Mouse (Mus musculus) liver, embryonic 14.5 days (tissue): ENCODE measurements around the gene Nfx1. TPM values are rescaled to one million over a fixed set of nuclear protein-coding genes. Genes with fewer than 3 reads are reported as not detected.
A peak's percentile ranks its signal among the peaks of the same experiment; 100 is the strongest.

Experiments
- ATAC-seq: fragments of 200-750 bp; cut with Nextera tagmentation; 2 replicates; pipeline ENCODE4 v1.8.0; 2017; ENCODE audit warnings: moderate number of reproducible peaks, mild to moderate bottlenecking, moderate library complexity; ENCODE audit not compliant: insufficient read depth
- DNase-seq, 3 experiments: peaks; one replicate each; pipeline ENCODE4 v3.0.0-alpha.2; 2012 to 2013; ENCODE audit warnings: low read depth in 3 of 3, low spot score in 3 of 3
- H3K27ac ChIP-seq: fragments of 300-500 bp; sonication (generic); 2 replicates; pipeline ENCODE4 v1.5.1; 2014; ENCODE audit warnings: moderate library complexity, mild to moderate bottlenecking, control low read depth, inconsistent platforms
- H3K27me3 ChIP-seq: fragments of 300-500 bp; sonication (generic); 2 replicates; pipeline ENCODE4 v1.6.1; 2014; ENCODE audit warnings: mild to moderate bottlenecking, low read length, moderate library complexity; ENCODE audit not compliant: control insufficient read depth, insufficient read depth
- H3K36me3 ChIP-seq: fragments of 300-500 bp; sonication (generic); replicated peaks from 2 replicates; pipeline ENCODE4 v1.6.1; 2014; ENCODE audit warnings: low read depth; ENCODE audit not compliant: control insufficient read depth, insufficient read depth
- H3K4me1 ChIP-seq, 2 experiments: fragments of 200-500 bp in 1 of 2; fragments of 300-500 bp in 1 of 2; sonication (generic) in 1 of 2; replicated peaks; 2 replicates each; pipeline ENCODE4 v1.6.1; 2012 to 2014; ENCODE audit warnings: antibody characterized with exemption in 1 of 2, inconsistent platforms in 1 of 2, low read length in 1 of 2; ENCODE audit not compliant: control insufficient read depth in 2 of 2, insufficient read depth in 2 of 2
- H3K4me2 ChIP-seq: fragments of 300-500 bp; sonication (generic); 2 replicates; pipeline ENCODE4 v1.6.1; 2014; ENCODE audit warnings: low read depth, mild to moderate bottlenecking, control low read depth, moderate library complexity
- H3K4me3 ChIP-seq, 2 experiments: fragments of 200-500 bp in 1 of 2; fragments of 300-500 bp in 1 of 2; sonication (generic) in 1 of 2; 2 replicates each; pipeline ENCODE4 v1.5.1; 2012 to 2014; ENCODE audit warnings: low read depth in 2 of 2, low read length in 2 of 2, mild to moderate bottlenecking in 2 of 2, control low read depth in 1 of 2, inconsistent platforms in 1 of 2, moderate library complexity in 1 of 2; ENCODE audit not compliant: insufficient read depth in 1 of 2
- H3K9ac ChIP-seq: fragments of 300-500 bp; sonication (generic); replicated peaks from 2 replicates; pipeline ENCODE4 v1.6.1; 2014; ENCODE audit warnings: mild to moderate bottlenecking, control low read depth, moderate library complexity
- H3K9me3 ChIP-seq: fragments of 300-500 bp; sonication (generic); 2 replicates; pipeline ENCODE4 v1.6.1; 2016; ENCODE audit warnings: low read length, mixed read lengths; ENCODE audit not compliant: control insufficient read depth
- CTCF ChIP-seq: IDR thresholded peaks from 2 replicates; pipeline ENCODE4 v1.5.1; 2016; ENCODE audit warnings: antibody characterized with exemption, low read depth, control low read depth
- EP300 ChIP-seq: IDR thresholded peaks from 2 replicates; pipeline ENCODE4 v1.6.1; 2016; ENCODE audit warnings: antibody characterized with exemption, low read depth
- WGBS: fragments of 180-500 bp; shearing (Covaris S2); extraction: QIAGEN DNeasy Blood & Tissue Kit; methylation state at CpG from one replicate; pipeline ENCODE4 v1.1.7; 2014; ENCODE audit not compliant: insufficient replicate concordance; 5-methylcytosine and 5-hydroxymethylcytosine counted together
- polyA plus RNA-seq, 2 experiments: library from polyadenylated mRNA; depleted of rRNA in 1 of 2; stranded (reverse) in 1 of 2; unstranded in 1 of 2; fragments of >200 nt; fragmentation: Nextera tagmentation in 1 of 2; extraction: Ambion mirVana in 1 of 2; gene quantifications; 2 replicates each; pipeline versions ENCODE4 v1.2.1 to v1.2.3; 2012 to 2014

The Nfx1 gene
- polyA plus RNA-seq, 2 experiments = 22.1 to 27.1 TPM

GRCm38 (mm10) chr4:41000842-41001639 lies 30.3 kb downstream of the Nfx1 start:
- DNase-seq = peak in 1 of 3 experiments; percentile 10
- Histone ChIP-seq H3K4me2 (no peak overlapping the region), H3K36me3 (peaks cover 75% of the 10 kb centered on the region), H3K4me3 (no peak overlapping the region), H3K9me3 (no peaks in the 10 kb centered on the region), H3K9ac (no peak overlapping the region), H3K4me1 (peaks cover 3 to 19% of the 10 kb centered on the region in 2 experiments; a peak in 3 of 4 replicates), H3K27ac (no peak overlapping the region), H3K27me3 (no peaks in the 10 kb centered on the region)
- 84% methylated on average over 9 of the region's 9 CpGs for WGBS
- TF ChIP-seq EP300 = no peak
- TF ChIP-seq CTCF = peak; percentile 24
- no peak for ATAC-seq

- H3K27me3 ChIP-seq = no peaks in the 10 kb centered on the region
- H3K36me3 ChIP-seq = peaks cover 39% of the 10 kb centered on the region
- peak; percentile 79 for ATAC-seq
- H3K4me3 ChIP-seq = no peak overlapping the region
- peak overlapping the region; percentile 30 for H3K27ac ChIP-seq
- peaks cover 11 to 14% of the 10 kb centered on the region in 2 experiments for H3K4me1 ChIP-seq
- 9% methylated on average over 3 of the region's 3 CpGs for WGBS
- peak overlapping the region; percentile 37 for H3K4me2 ChIP-seq
- peak; percentile 18 to 39 (median 28) for DNase-seq
- no peaks in the 10 kb centered on the region for H3K9me3 ChIP-seq
- TF ChIP-seq CTCF (no peak), EP300 (0 out of 2 replicates have a peak, but pooled peaks have one; percentile 25)
- H3K9ac ChIP-seq = peak overlapping the region; percentile 31
These were observed 42.6 kb downstream of the Nfx1 start for GRCm38 (mm10) chr4:41013351-41013750.

GRCm38 (mm10) chr4:41015798-41016197 lies 45.1 kb downstream of the Nfx1 start:
- no peak for DNase-seq
- Histone ChIP-seq H3K36me3 (peaks cover 22% of the 10 kb centered on the region), H3K9ac (no peak overlapping the region), H3K27me3 (no peaks in the 10 kb centered on the region), H3K9me3 (no peaks in the 10 kb centered on the region), H3K4me3 (no peak overlapping the region), H3K4me1 (peaks cover 11 to 14% of the 10 kb centered on the region in 2 experiments), H3K4me2 (no peak overlapping the region), H3K27ac (no peak overlapping the region)
- WGBS = 87% methylated on average over 5 of the region's 5 CpGs
- ATAC-seq = no peak
- TF ChIP-seq EP300 (no peak), CTCF (no peak)

- H3K27ac ChIP-seq = no peak overlapping the region
- H3K4me2 ChIP-seq = no peak overlapping the region
- no peaks in the 10 kb centered on the region for H3K27me3 ChIP-seq
- no peaks in the 10 kb centered on the region for H3K9me3 ChIP-seq
- H3K4me3 ChIP-seq = no peak overlapping the region
- H3K36me3 ChIP-seq = peaks cover 12% of the 10 kb centered on the region
- WGBS = 79% methylated on average over 5 of the region's 5 CpGs
- no peak for ATAC-seq
- peaks cover 5 to 6% of the 10 kb centered on the region in 2 experiments; a peak in 3 of 4 replicates for H3K4me1 ChIP-seq
- no peak for DNase-seq
- H3K9ac ChIP-seq = no peak overlapping the region
- peak; percentile 58 for TF ChIP-seq CTCF
- TF ChIP-seq EP300 = no peak
These were observed 50.4 kb downstream of the Nfx1 start for GRCm38 (mm10) chr4:41021094-41021493.

- peak; percentile 78 for ATAC-seq
- TF ChIP-seq EP300 (peak; percentile 12; the same call in 1 of the 2 replicates), CTCF (no peak)
- Histone ChIP-seq H3K36me3 (peaks cover 11% of the 10 kb centered on the region), H3K4me2 (peak overlapping the region; percentile 18; the same call in 1 of the 2 replicates), H3K4me3 (no peak overlapping the region), H3K27me3 (no peaks in the 10 kb centered on the region), H3K9ac (peak overlapping the region; percentile 34; the same call in 1 of the 2 replicates), H3K9me3 (no peaks in the 10 kb centered on the region), H3K27ac (peak overlapping the region; percentile 52), H3K4me1 (peaks cover 9 to 13% of the 10 kb centered on the region in 2 experiments)
- peak; percentile 38 to 45 (median 41) for DNase-seq
- WGBS = 27% methylated on average over 8 of the region's 8 CpGs
These were observed 55.5 kb downstream of the Nfx1 start for GRCm38 (mm10) chr4:41026086-41026787.
